Comparison of ENCODE assay signal across 31 mouse cellular contexts in genomic region chr2:110156321-110156720, GRCm38 (mm10).
DNase-seq lines count a peak whose midpoint lies in the region; ATAC-seq lines count a peak whose summit lies in the region.
"Had no signal": no experiment of that assay in that cellular context is flagged by ENCODE, and none has a peak within 500 bp of the region (broad histone marks: within the 10 kb centered on the region; RNA-seq: fewer than 3 reads in every experiment).

No protein-coding gene starts in this region.

- H3K4me2 ChIP-seq in limb, embryonic 15.5 days, result no peak overlapping the region
- no peak overlapping the region for H3K4me2 ChIP-seq in intestine, embryonic 15.5 days (replicated peaks)
- H3K4me2 ChIP-seq in stomach, embryonic 14.5 days (replicated peaks; ENCODE audit: low read depth, low read length), result no peak overlapping the region
- H3K4me2 ChIP-seq in kidney, embryonic 14.5 days (replicated peaks; ENCODE audit: low read depth, low read length), result no peak overlapping the region
- H3K4me2 ChIP-seq: forebrain, embryonic 15.5 days; heart, embryonic 13.5 days; hindbrain, embryonic 15.5 days; limb, embryonic 13.5 days; liver, embryonic 12.5 days had no signal

- H3K27me3 ChIP-seq in limb, embryonic 15.5 days, result no peaks in the 10 kb centered on the region
- H3K27me3 ChIP-seq in limb, embryonic 10.5 days (ENCODE audit: low read depth, poor library complexity, severe bottlenecking), result no peaks in the 10 kb centered on the region
- H3K27me3 ChIP-seq in intestine, embryonic 15.5 days (replicated peaks), result no peaks in the 10 kb centered on the region
- H3K27me3 ChIP-seq in stomach, embryonic 14.5 days (ENCODE audit: control insufficient read depth, insufficient read depth, low read length), result no peaks in the 10 kb centered on the region
- no peaks in the 10 kb centered on the region for H3K27me3 ChIP-seq in embryonic facial prominence, embryonic 10.5 days (replicated peaks; ENCODE audit: low read depth, poor library complexity, severe bottlenecking)
- H3K27me3 ChIP-seq in kidney, embryonic 14.5 days (ENCODE audit: control insufficient read depth, insufficient read depth, low read length), result no peaks in the 10 kb centered on the region
- H3K27me3 ChIP-seq: forebrain, embryonic 15.5 days; heart, embryonic 13.5 days; hindbrain, embryonic 15.5 days; limb, embryonic 13.5 days; liver, embryonic 12.5 days; megakaryocyte, embryonic 14.5 days had no signal

- 0 out of 2 replicates have a peak overlapping the region, but pooled peaks have one; percentile 33 for H3K27ac ChIP-seq in limb, embryonic 15.5 days
- no peak overlapping the region for H3K27ac ChIP-seq in limb, embryonic 10.5 days
- H3K27ac ChIP-seq in intestine, embryonic 15.5 days, result no peak overlapping the region
- H3K27ac ChIP-seq in stomach, embryonic 14.5 days (ENCODE audit: low read length), result no peak overlapping the region
- no peak overlapping the region for H3K27ac ChIP-seq in embryonic facial prominence, embryonic 10.5 days (replicated peaks)
- H3K27ac ChIP-seq in kidney, embryonic 14.5 days (ENCODE audit: low read depth, low read length), result no peak overlapping the region
- H3K27ac ChIP-seq: forebrain, embryonic 10.5 days; forebrain, embryonic 15.5 days; heart, embryonic 13.5 days; hindbrain, embryonic 15.5 days; left cerebral cortex, adult 2 months; limb, embryonic 13.5 days; liver, embryonic 12.5 days had no signal

- no peaks in the 10 kb centered on the region for H3K9me3 ChIP-seq in limb, embryonic 15.5 days
- H3K9me3 ChIP-seq in limb, embryonic 10.5 days (replicated peaks), result no peaks in the 10 kb centered on the region; the same call in 1 of the 2 replicates
- no peaks in the 10 kb centered on the region for H3K9me3 ChIP-seq in intestine, embryonic 15.5 days
- H3K9me3 ChIP-seq in stomach, embryonic 14.5 days (ENCODE audit: control insufficient read depth, low read depth, low read length), result peaks cover 5% of the 10 kb centered on the region; the same call in 1 of the 2 replicates
- no peaks in the 10 kb centered on the region; the same call in 1 of the 2 replicates for H3K9me3 ChIP-seq in embryonic facial prominence, embryonic 10.5 days
- H3K9me3 ChIP-seq in kidney, embryonic 14.5 days (ENCODE audit: control insufficient read depth, low read length), result no peaks in the 10 kb centered on the region
- H3K9me3 ChIP-seq: forebrain, embryonic 15.5 days; hindbrain, embryonic 15.5 days; liver, embryonic 12.5 days had no signal

- H3K9ac ChIP-seq in limb, embryonic 15.5 days, result no peak overlapping the region
- H3K9ac ChIP-seq in intestine, embryonic 15.5 days, result no peak overlapping the region
- H3K9ac ChIP-seq in stomach, embryonic 14.5 days (replicated peaks; ENCODE audit: low read depth, low read length), result no peak overlapping the region
- H3K9ac ChIP-seq in kidney, embryonic 14.5 days (ENCODE audit: low read depth, low read length), result no peak overlapping the region
- H3K9ac ChIP-seq: forebrain, embryonic 15.5 days; heart, embryonic 13.5 days; hindbrain, embryonic 15.5 days; limb, embryonic 13.5 days; liver, embryonic 12.5 days; liver, postnatal 0 days had no signal

- H3K4me1 ChIP-seq in limb, embryonic 15.5 days, result peaks cover 7% of the 10 kb centered on the region; the same call in 1 of the 2 replicates
- H3K4me1 ChIP-seq in limb, embryonic 10.5 days, result no peaks in the 10 kb centered on the region
- no peaks in the 10 kb centered on the region for H3K4me1 ChIP-seq in intestine, embryonic 15.5 days (replicated peaks)
- no peaks in the 10 kb centered on the region for H3K4me1 ChIP-seq in stomach, embryonic 14.5 days (ENCODE audit: control insufficient read depth, insufficient read depth, low read length)
- H3K4me1 ChIP-seq in embryonic facial prominence, embryonic 10.5 days, result no peaks in the 10 kb centered on the region
- no peaks in the 10 kb centered on the region for H3K4me1 ChIP-seq in kidney, embryonic 14.5 days (ENCODE audit: control insufficient read depth, insufficient read depth, low read length)
- H3K4me1 ChIP-seq: forebrain, embryonic 10.5 days; forebrain, embryonic 15.5 days; heart, embryonic 13.5 days; hindbrain, embryonic 15.5 days; liver, embryonic 12.5 days; megakaryocyte, embryonic 14.5 days had no signal

- no peaks in the 10 kb centered on the region for H3K36me3 ChIP-seq in limb, embryonic 15.5 days
- no peaks in the 10 kb centered on the region for H3K36me3 ChIP-seq in limb, embryonic 10.5 days
- no peaks in the 10 kb centered on the region for H3K36me3 ChIP-seq in intestine, embryonic 15.5 days
- no peaks in the 10 kb centered on the region for H3K36me3 ChIP-seq in stomach, embryonic 14.5 days (ENCODE audit: control insufficient read depth, insufficient read depth, low read length)
- H3K36me3 ChIP-seq in embryonic facial prominence, embryonic 10.5 days (replicated peaks), result no peaks in the 10 kb centered on the region
- no peaks in the 10 kb centered on the region for H3K36me3 ChIP-seq in kidney, embryonic 14.5 days (ENCODE audit: control insufficient read depth, insufficient read depth, low read length)
- H3K36me3 ChIP-seq: forebrain, embryonic 10.5 days; forebrain, embryonic 15.5 days; heart, embryonic 13.5 days; hindbrain, embryonic 15.5 days; limb, embryonic 13.5 days; liver, embryonic 12.5 days had no signal

- ATAC-seq in limb, embryonic 15.5 days (ENCODE audit: insufficient number of reproducible peaks, low FRiP score, low TSS enrichment, low read depth), result no peak
- peak; percentile 81 for ATAC-seq in intestine, embryonic 15.5 days
- ATAC-seq in stomach, embryonic 14.5 days (ENCODE audit: insufficient number of reproducible peaks, insufficient read depth, low FRiP score, low read depth), result 0 out of 2 replicates have a peak, but pooled peaks have one; percentile 49
- ATAC-seq in kidney, embryonic 14.5 days (ENCODE audit: low FRiP score, low TSS enrichment), result no peak
- ATAC-seq in erythroid progenitor cell, adult 5-6 weeks (replicated peaks; ENCODE audit: low FRiP score, poor library complexity, severe bottlenecking), result no peak
- ATAC-seq: activated CD4-positive, CD25-positive, alpha-beta regulatory T cell, adult 4 months; forebrain, embryonic 15.5 days; inflammation-experienced regulatory T-cells, adult 6 months; liver, embryonic 12.5 days; liver, postnatal 0 days had no signal

- no peak overlapping the region for H3K4me3 ChIP-seq in limb, embryonic 15.5 days
- H3K4me3 ChIP-seq in limb, embryonic 10.5 days, result no peak overlapping the region
- H3K4me3 ChIP-seq in intestine, embryonic 15.5 days (replicated peaks), result no peak overlapping the region
- no peak overlapping the region for H3K4me3 ChIP-seq in stomach, embryonic 14.5 days (ENCODE audit: low read depth, low read length)
- H3K4me3 ChIP-seq in embryonic facial prominence, embryonic 10.5 days, result no peak overlapping the region
- H3K4me3 ChIP-seq in kidney, embryonic 14.5 days (ENCODE audit: low read length), result no peak overlapping the region
- H3K4me3 ChIP-seq: forebrain, embryonic 10.5 days; forebrain, embryonic 15.5 days; heart, embryonic 13.5 days; hindbrain, embryonic 15.5 days; left cerebral cortex, adult 2 months; limb, embryonic 13.5 days; liver, embryonic 12.5 days; megakaryocyte, embryonic 14.5 days had no signal

- whole genome bisulfite sequencing in limb, embryonic 15.5 days, result 80% methylated on average over 2 of the region's 2 CpGs
- WGBS in limb, embryonic 10.5 days, result 95% methylated on average over 2 of the region's 2 CpGs
- 78% methylated on average over 2 of the region's 2 CpGs for WGBS in intestine, embryonic 15.5 days
- WGBS in stomach, embryonic 14.5 days, result 67% methylated on average over 2 of the region's 2 CpGs
- 90% methylated on average over 2 of the region's 2 CpGs for WGBS in embryonic facial prominence, embryonic 10.5 days
- 93% methylated on average over 2 of the region's 2 CpGs for WGBS in kidney, embryonic 14.5 days

- DNase-seq in limb, embryonic 10.5 days (ENCODE audit: low spot score), result no peak
- no peak for DNase-seq in embryonic facial prominence, embryonic 10.5 days (ENCODE audit: low spot score)
- DNase-seq: adrenal gland, adult 8-10 months; cerebellum, adult 8-10 months; cerebellum, postnatal 25 days; gastrocnemius, postnatal 36 days; heart, postnatal 10 days; kidney, adult 8-10 months; kidney, postnatal 10 days; liver, postnatal 0 days; lung, postnatal 36 days; midbrain, embryonic 14.5 days; retina, postnatal 1 day; right cerebral cortex, postnatal 14 days; thymus, adult 18-20 months; thymus, postnatal 25 days had no signal

Comparison
In these comparisons a context has a peak if more than half of its experiments do, and no peak if none do; other contexts are left out.
1. ATAC-seq: peak in intestine, embryonic 15.5 days (single experiment) and stomach, embryonic 14.5 days (single experiment); none in limb, embryonic 15.5 days (single experiment), kidney, embryonic 14.5 days (single experiment) and erythroid progenitor cell, adult 5-6 weeks (single experiment).